Mouse (Mus musculus) liver, adult 2 months (tissue): Measurements from ENCODE around the gene 4930402H24Rik.

Experiments used
- CTCF ChIP-seq: fragments of 200-500 bp; IDR thresholded peaks from 2 replicates; pipeline ENCODE4 v1.5.1; 2011; ENCODE audit warnings: low read depth, low read length, control low read depth
- POLR2A ChIP-seq: fragments of 200-500 bp; IDR thresholded peaks from 2 replicates; pipeline ENCODE4 v1.6.1; 2011; ENCODE audit warnings: low read length, control low read depth; ENCODE audit not compliant: insufficient read depth; ENCODE audit errors: extremely low read depth

- TF ChIP-seq CTCF: no peak
- no peak for TF ChIP-seq POLR2A
Measured at GRCm38 (mm10) chr2:130832012-130832411, 74.2 kb downstream of the 4930402H24Rik start.
